Mouse (Mus musculus) lung, adult 2 months (tissue): ENCODE data around the gene Jmjd1c.

Source experiments
- CTCF ChIP-seq: fragments of 200-500 bp; IDR thresholded peaks from 2 replicates; pipeline ENCODE4 v1.5.1; 2011; ENCODE audit warnings: mild to moderate bottlenecking, low read length, control low read depth; ENCODE audit not compliant: insufficient read depth
- POLR2A ChIP-seq: fragments of 200-500 bp; IDR thresholded peaks from 2 replicates; pipeline ENCODE4 v1.6.1; 2011; ENCODE audit warnings: low read depth, mild to moderate bottlenecking, control low read depth, low read length, borderline replicate concordance; ENCODE audit errors: extremely low read depth

- TF ChIP-seq POLR2A, result no peak
- no peak for TF ChIP-seq CTCF
Measured at GRCm38 (mm10) chr10:67111799-67112177, 15.9 kb downstream of the Jmjd1c start.
